Mouse (Mus musculus) right cerebral cortex, postnatal 36 days (tissue): ENCODE data around the gene 6820408C15Rik.

ENCODE experiments used
- DNase-seq, 2 experiments: peaks; one replicate each; pipeline ENCODE4 v3.0.0; 2022; ENCODE audit warnings: low spot score in 2 of 2, mixed read lengths in 1 of 2

The 6820408C15Rik gene

GRCm38 (mm10) chr2:152415287-152415686 is at the start of gene 6820408C15Rik:
TSS of gene 6820408C15Rik (plus strand) at chr2:152415587.
- no peak for DNase-seq

- no peak for DNase-seq
Measured at GRCm38 (mm10) chr2:152367917-152368316, 47.5 kb upstream of the 6820408C15Rik start.

- DNase-seq, result no peak
Measured at GRCm38 (mm10) chr2:152368532-152369140, 46.8 kb upstream of the 6820408C15Rik start.

DNA sequence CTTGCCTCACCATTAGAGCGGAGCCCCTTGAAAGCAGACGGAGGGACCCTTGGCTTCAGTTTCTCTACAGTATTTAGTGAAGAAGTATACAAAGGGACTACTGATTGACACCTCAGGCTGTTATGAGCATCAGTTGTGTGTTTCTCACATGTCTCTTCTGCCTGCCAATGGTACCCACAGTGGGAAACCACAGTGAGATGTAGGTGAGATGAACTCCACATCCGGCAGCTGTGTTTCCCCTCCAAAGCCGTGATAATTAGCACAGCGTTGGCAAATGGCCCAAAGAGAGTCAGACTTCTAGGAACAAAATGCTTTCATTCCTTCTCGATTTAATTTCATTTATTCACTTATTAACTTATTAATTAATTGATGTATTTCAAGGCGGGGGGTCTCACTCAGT is 43.3 kb upstream of the 6820408C15Rik start:
- no peak for DNase-seq

DNA sequence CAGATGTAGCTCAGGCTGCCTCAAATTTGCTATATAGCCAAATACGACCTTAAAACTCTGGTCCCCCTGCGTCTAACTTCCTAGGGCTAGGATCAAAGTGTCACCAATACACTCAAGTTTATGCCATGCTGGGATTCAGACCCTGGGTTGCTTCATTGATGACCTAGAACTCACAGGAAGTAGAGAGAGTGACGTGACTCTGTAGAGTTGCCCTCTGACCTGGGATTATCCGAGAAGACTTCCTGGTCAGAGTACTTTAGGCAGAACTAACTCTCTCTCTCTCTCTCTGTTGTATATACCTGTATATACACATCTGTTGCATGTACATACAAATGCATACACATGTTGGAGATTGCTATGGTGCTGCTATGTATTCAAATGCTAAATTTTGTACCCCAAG is 42.7 kb upstream of the 6820408C15Rik start:
- no peak for DNase-seq

DNA sequence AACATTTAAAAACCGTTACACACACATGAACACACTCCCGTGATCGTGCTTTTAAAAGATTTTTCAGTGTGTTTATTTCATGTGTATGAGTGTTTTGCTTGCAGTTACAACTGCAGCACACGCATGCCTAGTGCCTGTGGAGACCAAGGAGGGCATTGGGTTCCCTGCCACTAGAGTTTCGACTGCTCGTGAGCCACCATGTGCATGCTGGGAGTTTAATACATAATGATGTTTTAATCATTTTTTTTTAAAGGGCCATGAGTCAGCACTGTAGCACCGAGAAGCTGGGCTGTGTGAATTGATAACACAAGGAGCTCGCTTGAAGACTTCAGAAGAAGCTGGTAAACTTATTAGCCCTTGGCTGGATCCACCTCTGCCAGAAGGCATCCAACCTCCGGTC is 41.8 kb upstream of the 6820408C15Rik start:
- no peak for DNase-seq

DNA sequence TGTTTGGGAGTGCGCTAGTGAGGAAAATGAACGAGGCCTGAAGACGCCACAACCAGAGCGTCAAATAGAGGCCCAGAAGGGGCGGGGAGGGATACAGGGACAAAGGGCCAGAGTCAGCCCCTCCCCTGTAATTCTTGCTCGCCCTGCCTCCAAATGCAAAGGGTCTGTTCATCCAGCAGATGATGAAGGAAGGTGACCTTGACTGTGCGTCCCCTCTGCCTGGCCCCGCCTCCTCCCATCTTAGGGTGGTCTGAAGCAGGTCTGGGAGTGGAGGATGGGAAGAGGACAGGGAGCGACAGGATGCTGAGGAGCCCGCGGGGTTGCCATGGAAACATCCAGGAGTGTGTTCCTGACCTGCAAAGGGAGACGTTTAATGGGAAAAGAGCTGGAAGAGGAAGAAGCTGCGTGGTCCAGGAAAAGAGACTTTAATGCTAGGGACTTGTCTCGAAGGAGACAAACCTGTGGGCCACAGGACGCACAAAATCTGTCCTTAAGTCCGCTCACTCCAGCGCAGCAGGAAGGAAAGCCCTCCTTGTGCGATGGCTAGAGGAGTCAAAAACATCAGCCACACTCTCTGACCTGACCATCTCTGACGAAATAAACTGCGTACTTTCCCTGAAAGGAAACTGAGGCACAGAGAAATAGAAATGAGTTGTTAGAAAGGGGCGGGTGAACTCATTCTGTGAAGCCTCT is 39.6 kb upstream of the 6820408C15Rik start:
- DNase-seq, result peak; percentile 41 to 46

DNA sequence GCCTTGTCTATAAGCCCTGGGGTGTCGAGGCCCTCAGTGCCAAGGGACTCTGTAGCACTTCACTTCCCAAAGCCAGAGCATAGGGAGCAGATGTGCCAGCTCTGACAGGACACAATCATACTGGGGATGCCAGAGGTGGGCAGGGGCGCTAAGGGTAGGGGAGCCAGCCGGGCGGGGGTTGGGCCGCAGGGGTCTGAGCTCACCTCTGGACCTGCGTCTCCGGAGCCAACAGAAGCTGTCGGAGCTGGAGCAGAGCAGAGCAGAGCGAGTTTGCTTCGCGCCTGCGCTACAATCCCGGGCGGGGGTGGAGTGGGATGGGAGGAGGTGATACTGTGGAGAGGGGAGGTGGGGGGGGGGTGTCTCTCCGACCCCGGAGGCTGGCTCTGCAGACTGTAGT is 39.0 kb upstream of the 6820408C15Rik start, which contains the start of gene Nrsn2:
Gene Nrsn2, minus strand, starts transcription at position 294 of the 397 bp plus-strand sequence.
- DNase-seq, result no peak

- DNase-seq, result no peak
Measured at GRCm38 (mm10) chr2:152384191-152384590, 31.2 kb upstream of the 6820408C15Rik start.

DNA sequence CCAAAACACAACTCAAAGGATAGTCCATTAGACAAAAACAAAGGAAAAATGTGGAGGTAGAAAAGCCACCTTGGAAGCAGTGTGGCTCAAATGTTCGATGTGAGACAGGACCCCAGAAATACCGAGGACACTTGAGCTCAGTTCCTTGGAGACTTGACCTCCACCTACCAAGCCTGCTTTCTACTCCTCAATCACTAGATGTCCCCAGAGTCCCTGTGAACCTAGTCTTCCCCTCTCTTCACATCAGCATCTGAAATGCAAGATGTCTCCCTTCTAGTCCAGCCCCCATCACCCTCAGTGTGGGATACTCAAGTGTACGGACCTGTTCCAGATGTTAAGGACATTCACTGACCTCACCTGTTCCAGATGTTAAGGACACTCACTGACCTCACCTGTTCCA is 22.6 kb upstream of the 6820408C15Rik start:
- no peak for DNase-seq

GRCm38 (mm10) chr2:152393225-152394017 is 22.0 kb upstream of the 6820408C15Rik start:
- DNase-seq, result no peak

GRCm38 (mm10) chr2:152395271-152395920 is 20.0 kb upstream of the 6820408C15Rik start:
- no peak for DNase-seq

DNA sequence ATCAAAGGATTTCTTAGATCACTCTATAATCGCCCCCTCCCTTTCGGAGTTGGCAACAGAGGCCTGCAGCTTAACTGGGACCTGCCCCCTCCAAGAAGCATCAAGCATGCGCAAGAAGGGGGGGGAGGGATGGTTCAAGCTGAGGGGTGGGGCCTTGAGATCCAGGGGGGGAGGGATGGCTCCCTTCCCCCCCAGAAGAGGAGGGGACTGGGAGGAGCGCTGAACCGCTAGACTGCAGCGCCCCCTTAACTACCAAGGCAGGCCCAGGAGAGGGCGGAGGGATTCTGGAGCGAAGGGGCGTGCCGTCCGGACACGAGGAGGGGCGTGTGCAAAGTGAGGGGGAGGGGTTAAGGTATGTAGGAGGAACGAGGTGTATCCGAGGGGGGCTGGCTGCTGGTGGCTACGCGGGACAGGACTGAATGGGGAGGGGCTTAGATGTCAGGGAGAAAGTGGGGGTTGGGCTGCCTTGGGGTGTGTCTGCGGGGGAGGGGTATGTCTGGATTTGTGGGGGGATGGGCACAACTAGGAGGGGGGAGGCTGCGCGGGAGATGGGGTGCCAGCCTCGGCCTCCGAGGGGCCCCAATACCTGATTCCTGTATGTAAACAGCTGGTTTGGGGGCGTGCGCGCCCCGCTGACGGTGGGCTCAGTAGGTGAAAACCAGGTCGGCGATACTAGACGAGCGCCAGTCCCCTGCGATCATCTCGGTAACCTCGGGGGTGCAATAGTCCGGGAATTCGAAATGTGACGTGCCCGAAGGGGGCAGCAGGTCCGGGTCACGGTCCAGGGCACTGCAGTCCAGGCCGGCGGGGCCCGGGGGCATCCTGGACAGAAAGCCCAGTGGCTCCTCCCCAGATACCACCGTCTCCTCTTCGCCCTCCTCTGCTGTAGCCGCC is 19.0 kb upstream of the 6820408C15Rik start:
- peak; percentile 88 to 89 for DNase-seq

DNA sequence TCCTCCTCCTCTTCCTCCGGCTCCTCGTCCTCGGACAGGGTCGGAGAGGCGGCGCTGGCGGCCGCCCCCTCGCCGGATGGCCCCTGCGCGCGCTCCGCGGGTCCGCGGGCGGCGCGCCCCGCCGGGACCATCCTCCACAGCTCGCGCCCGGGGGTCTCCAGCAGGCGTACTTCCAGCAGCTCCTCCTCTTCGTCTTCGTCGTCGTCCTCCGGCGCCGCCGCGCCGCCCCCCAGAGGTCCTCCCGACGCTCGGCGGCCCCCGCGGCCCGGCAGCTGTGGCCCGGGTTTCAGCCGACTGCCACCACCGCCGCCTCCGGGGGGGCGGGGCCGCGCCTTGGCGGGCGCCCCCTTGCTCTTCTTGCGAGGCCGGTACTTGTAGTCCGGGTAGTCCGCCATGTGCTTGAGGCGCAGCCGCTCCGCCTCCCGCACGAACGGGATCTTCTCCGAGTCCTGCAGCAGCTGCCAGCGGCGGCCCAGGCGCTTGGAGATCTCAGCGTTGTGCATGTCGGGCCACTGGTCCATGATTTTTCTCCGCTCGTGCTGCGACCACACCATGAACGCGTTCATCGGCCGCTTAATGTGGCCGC is 18.3 kb upstream of the 6820408C15Rik start:
- DNase-seq, result peak; percentile 83 to 87

- peak; percentile 95 to 96 for DNase-seq
Measured at GRCm38 (mm10) chr2:152397680-152398435, 17.5 kb upstream of the 6820408C15Rik start, which contains the start of gene Sox12. TSS of gene Sox12 (minus strand) at chr2:152398063.

DNA sequence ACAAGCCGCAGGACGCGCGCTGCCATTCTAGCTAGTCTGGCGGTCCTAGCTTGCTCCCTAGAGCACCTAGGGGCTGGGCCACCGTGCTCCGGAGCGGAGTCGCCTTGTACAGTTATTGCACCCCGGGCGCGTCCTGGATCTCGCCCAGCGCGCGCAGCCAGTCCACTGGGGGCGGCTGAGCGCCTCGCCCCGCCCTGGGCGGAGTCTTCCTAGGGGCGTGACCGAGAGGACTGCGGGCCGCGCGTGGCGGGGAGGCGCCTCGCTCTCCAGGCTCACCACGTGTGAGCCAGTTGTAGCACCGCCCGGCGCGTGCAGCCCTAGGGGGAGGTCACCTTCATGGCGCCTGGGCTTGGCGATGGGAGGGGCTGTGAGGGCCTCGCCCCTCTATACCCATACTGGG is 16.7 kb upstream of the 6820408C15Rik start:
- peak; percentile 86 to 89 for DNase-seq

DNA sequence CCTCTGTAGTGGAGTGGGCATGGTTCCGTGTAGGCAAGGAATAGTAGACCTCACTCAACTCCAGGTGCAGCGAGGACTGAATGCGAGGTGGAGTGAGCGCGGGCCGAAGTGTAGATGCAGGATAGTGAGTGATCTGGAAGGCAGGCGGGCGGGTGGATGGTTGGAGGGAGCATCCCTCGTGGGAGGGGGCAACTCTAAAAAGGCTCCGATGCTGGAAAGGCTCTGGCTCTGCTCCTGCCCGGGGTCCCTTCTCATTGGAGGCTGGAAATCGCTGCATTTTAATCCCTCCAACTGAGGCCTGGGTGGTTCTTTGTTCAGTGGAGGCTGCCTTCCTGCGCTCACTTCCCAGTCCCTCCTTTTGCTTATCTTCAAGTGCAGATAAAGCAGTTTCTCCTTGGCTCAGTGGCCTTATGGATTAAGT is 16.3 kb upstream of the 6820408C15Rik start:
- DNase-seq, result no peak

DNA sequence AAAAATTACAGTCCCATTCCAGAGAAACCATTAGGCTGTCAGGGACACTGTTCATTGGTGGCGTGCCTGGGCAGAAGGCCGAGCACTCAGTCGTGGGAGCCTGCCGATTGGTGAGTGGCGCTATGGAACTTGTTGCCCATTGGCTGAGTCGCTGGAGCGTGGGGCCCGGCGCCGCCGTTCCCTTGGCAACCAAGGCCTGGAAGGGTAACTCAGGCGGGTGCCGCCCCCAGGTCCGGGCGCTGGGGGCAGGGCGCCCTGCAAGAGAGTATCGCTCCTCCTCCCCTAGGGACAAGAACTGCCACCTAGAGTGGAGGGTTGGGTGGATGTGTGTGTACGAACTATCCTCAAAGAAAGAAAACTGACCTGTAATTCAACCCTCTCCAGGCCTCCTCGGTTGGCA is 9.3 kb upstream of the 6820408C15Rik start:
- DNase-seq, result peak; percentile 97 to 98

DNA sequence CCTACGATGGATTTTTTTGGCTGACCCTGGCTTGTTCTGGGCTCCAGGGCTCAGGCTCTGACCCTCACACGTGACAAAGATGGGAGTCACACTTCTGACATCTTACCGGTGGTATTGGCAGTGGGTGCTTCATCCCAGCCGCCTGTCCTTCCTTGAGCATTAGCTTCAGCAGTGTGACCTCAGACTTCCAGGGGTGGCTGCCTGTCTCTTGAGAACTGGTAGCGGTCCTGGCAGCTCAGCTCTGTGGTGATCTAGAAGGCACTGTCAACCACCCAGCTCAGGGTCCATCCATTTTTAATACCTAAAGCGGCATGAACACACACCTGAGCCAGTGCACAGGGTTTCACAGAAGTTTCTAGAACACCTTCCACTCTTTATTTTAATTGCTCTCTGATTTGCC is 5.6 kb upstream of the 6820408C15Rik start:
- no peak for DNase-seq

DNA sequence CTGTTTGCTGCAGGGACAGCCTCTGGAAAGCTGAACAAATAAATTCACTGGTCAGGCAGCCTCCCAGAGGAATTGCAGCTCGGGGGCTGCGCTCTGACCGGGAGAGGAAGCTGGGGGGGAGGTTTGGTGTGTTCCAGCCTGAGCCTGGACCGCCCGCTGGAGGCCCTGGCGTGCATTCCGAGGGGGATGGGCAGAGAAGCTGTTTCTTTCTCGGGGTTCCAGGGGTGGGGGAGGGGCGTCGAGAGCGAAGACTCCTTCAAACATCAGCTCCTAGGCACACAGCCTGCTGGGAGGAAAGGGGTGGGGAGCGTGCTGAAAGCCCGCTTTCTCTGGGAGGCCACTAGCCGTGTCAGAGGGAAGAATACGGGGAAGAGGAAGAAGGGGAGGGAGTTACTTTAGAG is 4.4 kb upstream of the 6820408C15Rik start:
- DNase-seq, result peak; percentile 56 to 72
